Mouse (Mus musculus) thymus, postnatal 10 days (tissue): ENCODE measurements around the gene Vmn1r71.
"Not testable (repeated sequence)": the region's sequence is repeated elsewhere in the genome, so short reads cannot be mapped to it uniquely, and the experiment has no call there.

Experiments
- DNase-seq, 2 experiments: peaks; one replicate each; pipeline ENCODE4 v3.0.0; 2021; ENCODE audit warnings: low spot score in 2 of 2

Vmn1r71 gene

DNA sequence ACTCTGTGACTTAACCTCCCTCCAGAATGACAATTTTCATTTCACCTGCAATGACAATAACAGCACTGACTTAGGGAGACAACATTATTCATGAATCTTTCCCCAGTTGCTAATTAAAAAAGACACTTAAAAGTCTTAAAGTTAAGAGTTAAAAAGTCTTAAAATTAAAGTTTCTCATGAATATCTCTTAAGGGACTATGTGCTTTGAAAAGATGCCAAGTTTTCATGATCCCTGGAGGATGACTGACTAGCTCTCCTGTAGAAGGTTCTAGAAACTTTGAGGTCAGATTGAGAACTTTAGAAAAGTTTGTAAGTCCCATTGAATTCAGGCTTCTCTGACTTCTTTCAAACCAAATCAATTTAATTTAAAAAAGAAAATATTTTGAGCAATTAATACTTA is at the start of gene Vmn1r71:
TSS of gene Vmn1r71 (minus strand) at position 101 of the 400 bp plus-strand sequence.
- DNase-seq: no peak

DNA sequence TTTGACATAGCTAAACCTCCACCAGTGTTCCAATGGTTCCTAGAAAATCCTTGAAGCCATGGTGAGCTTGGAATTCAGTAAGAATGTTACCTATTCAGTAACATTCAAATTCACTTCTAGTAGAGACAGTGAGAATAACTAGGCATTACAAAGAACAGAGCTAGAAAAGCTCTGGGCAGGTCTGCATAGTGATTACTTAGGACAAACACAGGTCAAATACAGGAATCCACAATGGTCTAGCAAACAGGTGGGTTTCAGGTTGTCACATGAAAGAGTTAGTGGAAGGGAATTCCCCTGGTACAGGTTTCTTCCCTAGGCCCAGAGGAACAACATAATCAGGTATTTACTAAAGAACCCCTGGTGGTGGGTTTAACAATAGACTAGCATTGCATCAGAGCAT is 3.4 kb upstream of the Vmn1r71 start:
- DNase-seq: not testable (repeated sequence)
